Mouse (Mus musculus) heart, postnatal 14 days (tissue): Measurements from ENCODE around the gene Fam71b. TPM values are rescaled to one million over a fixed set of nuclear protein-coding genes. Genes with fewer than 3 reads are reported as not detected.

ENCODE experiments used
- DNase-seq, 2 experiments: peaks; one replicate each; pipeline ENCODE4 v3.0.0; 2021 to 2022
- intact Hi-C: fragments of 180-260 bp; cut with DNase I; formaldehyde crosslinking; loops from one replicate; pipeline ENCODE4 v1.15.1; 2025
- total RNA-seq, 2 experiments: library from RNA; stranded (reverse); gene quantifications; 2 replicates each; pipeline ENCODE4 v1.2.3; 2021

Fam71b gene
- total RNA-seq, 2 experiments from 2014 or later = not detected

DNA sequence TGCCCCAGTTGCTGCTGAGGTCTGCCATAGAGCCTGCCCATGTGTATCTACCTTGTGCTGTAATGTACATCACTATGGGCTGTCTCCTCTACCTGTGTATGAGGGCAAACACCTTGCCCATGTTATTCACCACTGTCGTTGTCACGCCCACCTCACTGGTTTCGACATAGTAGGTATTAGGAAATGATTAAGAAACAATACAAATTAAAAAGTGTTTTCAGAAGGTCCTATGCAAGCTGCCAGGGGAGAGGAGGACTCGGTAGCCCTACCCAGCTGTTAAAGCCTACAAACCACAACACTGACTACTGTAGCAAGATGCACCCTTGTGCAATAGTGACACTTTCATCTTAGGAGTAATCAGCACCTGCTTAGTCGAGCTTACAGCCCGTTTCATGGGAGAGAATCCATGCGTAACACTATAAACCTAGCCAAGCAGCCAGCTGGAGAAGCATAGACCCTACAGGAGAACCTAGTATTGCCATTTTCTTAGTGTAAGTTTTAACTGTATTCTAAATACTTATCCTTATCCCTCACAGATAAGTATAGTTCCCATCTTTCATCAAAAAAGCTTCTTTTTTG is 16.2 kb upstream of the Fam71b start:
- intact Hi-C loops = no loop called here
- no peak for DNase-seq

DNA sequence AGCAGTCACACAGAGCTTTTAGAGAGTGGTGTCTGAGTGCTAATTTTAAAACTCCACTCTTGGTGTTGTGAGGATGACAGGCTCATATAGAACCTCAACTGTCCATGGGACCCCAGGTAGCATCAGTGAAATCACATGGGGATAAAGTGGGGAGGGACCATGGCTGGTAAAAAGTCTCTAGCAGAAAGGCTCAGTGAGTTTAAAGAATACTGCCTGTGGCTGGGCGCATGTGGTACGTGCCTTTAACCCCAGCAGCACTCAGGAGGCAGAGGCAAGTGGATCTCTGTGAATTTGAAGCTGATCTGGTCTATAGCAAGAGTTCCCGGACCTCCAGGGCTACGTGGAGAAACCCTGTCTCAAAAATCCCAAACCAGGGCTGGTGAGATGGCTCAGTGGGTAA is 13.9 kb upstream of the Fam71b start:
- intact Hi-C loops = no loop called here
- no peak for DNase-seq

DNA sequence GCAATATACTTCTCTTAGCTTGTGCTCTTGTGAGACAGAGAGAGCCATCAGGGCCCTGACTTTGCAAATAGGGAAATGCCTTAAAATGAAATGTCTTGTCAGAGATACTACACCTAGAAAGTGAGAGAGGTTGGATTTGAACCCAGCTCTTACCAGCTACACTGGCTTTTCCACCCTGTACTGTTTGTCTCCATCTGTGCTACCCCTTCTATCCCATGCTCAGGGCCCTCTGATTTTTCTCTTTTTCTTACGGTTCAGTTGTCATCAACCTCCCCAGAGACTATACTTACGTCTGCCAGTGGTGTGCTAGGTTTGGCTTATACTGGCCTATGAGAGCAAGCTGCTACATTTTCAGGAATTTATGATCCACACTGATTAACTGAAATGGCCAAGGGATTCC is 11.4 kb upstream of the Fam71b start:
- no peak for DNase-seq
- intact Hi-C loops = no loop called here

DNA sequence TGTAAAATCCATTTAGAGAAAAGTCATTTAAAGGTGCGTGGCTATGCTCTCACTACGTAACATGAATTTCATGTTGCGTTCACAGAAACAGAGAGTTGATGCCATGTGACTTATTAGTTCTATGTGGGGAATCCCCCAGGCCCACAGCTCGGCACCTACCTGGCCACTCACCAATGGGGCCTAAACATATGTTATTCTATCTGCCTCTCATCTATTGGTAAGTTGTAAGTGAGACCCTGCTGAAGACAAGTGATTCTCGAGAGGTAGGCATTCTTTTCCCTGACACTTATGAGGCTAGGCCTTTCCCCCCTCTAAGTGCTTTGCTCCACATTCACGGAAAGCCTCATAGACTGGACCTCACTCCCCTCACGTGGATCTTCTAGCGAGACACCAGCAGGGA is 9.8 kb upstream of the Fam71b start:
- intact Hi-C loops = no loop called here
- DNase-seq = no peak

DNA sequence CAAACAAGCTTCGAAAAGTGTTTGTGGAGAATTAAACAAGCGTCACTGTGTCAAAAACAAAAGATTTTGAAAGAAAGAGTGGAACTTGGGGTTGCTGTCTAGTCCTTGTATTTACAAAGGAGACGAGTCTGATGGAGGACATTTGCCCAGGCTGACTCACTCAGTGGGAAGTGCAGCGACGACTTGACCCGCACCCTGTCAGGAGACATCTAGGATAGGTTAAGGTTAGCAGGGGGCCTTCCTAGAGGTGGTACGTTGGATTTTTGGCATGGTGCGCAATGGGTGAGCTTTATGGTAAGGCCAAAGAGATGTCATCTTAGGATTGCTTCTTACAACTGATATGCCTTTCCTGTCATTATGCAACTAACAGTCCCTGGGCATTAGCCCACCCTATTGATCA is 9.3 kb upstream of the Fam71b start:
- DNase-seq = no peak
- intact Hi-C loops = no loop called here

DNA sequence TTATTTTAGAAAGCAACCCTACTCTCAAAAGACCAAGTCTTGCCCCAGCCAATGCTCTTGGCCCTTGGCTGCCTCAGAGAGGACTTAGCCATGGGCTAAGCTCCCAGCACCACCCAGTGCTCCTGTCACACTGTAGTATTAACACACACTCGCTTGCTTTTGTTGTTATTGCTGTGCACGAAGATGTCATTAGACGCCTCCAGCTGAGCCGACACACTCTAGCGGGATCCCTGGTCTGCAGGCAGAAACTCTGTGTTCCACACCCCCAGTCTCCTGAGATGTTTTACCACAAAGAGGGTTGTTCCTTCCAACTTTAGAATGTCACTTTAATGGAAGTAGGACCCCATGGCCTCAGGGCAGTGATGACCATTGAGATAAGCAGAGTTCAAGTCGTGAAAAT is 7.9 kb upstream of the Fam71b start:
- no peak for DNase-seq
- intact Hi-C loops = no loop called here

DNA sequence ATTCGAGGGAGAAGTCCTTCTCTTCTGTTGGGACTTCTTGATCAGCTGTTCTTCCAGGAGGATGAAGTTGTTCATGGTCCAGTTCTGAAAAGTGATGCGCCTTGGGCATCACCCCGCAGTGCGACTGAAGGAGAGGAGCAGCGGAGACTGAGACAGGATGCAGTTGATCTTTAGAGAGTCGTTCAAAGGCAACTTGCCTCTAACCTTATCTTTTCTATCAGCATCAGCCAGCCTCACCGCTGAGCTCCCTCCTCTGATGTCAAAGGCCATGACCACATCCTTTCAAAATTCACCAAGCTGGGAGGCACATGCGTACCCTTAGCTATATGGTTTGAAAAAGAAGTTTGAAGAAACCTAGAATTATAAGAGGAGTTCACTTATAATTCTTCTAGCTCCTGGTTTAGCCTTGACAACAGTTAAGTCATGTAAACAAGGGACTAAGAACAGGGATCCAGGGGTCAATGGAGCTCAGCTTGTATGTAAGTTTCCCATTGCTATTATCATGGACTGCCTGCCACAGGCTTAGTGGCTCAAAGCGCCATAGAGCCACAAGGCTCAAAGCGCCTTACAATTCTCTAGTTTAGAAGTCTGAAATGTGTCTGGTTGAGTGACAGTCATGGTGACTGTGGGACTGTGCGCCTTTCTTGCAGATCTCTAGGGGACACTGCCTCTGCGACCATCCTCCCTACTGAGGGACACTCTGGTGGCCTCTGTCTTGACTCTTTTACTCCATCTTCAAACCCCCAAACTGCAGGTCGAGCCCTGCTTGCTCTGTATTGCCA is 6.8 kb upstream of the Fam71b start, which contains the start of gene Itk:
Itk (minus strand) TSS at position 180 of the 782 bp plus-strand sequence.
- intact Hi-C loops = no loop called here

DNA sequence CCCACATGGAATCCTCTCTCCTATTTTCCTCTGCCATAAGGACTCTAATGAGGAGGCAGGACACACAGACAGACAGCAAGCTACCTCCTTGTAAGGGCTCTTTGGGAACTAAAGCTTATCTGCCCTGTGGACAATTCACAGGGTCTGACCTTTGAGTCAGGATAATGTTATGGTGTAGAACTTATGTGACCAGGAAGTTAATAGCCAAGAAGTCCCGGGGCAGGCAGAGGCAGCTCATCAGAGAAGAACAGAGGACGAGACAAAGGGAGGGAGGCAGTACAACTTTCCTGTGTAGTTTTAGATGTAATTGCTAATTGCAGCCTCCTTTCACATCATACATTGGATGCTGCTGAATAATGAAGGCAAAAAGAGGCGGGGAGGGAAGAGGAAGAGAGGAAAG is 5.7 kb upstream of the Fam71b start:
- DNase-seq = no peak
- intact Hi-C loops = no loop called here

More for the DNA sequence above, 6.8 kb upstream of the Fam71b start, which contains the start of gene Itk:
- DNase-seq = no peak

DNA sequence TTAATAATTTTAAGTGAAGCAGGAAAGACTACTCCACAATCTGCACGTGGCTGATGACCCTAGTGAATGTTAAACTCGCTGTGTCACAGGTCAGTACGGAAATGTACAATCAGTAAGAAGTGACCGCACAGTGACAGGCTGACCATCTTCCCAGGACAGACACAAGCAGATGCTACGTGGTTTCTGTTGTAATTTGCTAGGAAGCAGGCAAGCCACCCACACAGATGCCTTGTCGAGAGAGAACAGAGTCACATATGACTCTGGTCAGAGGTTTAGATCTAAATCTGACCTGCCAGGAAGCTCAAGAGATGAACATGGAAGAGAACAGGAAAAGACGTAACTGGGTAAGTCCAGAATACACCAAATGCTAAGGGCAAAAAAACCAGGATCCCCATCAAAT is 3.5 kb upstream of the Fam71b start:
- intact Hi-C loops = no loop called here
- no peak for DNase-seq

DNA sequence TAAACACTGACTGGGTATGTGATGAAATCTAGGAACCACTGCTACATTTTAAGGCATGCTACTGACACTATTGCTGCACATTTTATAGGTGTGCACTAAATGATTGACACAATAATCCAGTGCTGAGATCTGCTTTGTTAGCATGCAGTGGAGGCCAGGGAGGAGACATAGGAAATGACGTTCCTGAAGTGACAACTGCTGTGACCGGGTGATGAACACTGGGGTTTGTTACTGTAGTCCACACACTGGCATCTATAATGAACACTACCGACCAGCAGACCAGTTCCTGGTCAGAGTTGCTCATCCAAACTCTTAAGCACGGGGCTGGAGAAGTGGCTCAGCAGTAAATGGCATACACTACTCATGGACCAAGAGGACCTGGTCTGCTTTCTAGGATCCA is 2.9 kb upstream of the Fam71b start:
- intact Hi-C loops = no loop called here
- no peak for DNase-seq

DNA sequence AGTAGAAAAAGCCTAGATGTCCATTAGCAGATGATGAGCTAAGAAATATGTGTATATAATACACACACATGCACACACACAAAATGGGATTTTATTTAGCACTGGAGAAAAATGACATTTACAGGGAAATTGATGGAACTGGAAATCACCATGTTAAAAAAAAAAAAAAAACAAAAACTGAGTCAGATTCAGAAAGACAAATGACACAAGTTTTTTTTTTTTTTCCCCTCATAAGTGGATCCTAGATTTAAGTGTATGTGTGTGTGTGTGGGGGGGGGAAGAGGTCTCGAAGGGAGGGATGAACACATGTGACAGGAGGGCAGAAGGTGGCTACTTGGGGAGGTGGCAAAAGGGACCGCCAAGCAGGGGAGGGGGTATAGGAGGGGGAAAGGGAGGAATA is 1.3 kb upstream of the Fam71b start:
- DNase-seq = no peak
- intact Hi-C loops = no loop called here

DNA sequence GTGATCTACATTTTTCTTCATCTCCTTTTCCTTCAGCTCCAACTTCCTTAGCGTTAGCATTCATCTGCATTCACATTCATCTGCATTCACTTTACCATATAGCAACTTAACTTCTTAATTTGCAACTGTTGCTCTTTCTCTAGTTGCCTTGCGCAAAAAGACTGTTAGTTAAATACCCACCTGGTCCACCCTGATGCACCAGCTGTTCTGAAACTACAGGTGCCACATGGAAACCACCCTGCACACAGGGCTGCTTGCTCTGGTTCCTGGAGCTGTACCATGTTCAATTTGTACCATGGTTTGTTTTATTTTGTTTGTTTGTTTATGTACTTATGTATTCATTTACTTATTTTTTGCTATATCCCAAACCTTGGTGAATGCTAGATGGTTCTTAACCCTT is 661 bp upstream of the Fam71b start:
- no peak for DNase-seq
- intact Hi-C loops = no loop called here

DNA sequence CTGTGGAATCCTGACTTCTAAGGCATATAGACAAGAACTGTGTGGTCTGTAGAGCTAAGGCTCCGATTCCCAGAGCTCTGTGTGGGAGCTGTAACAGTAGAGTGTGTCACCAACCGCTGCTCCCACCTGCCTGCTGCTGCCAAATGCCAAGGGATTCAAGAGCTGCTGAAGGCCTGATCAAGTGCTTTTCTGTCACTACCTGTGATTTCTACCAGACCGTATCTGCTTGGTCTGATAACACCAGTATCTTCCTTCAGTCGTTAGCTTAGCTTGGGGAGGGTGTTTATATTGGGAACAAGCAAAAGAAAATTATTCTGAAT is 461 bp downstream of the Fam71b start:
- DNase-seq = no peak
- intact Hi-C loops = no loop called here

DNA sequence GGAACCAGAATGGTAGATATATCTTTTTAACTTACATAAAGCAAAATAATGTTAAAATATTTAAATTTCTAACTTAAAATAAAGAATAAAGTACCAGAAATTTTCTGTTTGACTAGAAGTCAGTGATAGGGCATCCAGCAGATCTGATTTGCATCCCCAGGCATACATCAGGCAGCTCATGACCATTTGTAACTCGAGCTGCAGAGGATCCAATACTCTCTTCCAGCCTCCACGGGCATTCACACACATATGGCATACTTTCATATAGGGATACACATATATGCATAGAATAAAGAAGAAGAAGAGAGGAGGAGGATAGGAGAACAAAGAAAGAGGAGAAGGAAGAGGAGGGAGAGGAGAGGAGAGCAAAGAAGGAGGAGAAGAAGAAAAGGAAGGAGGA is 1.5 kb downstream of the Fam71b start:
- intact Hi-C loops = no loop called here
- DNase-seq = no peak

DNA sequence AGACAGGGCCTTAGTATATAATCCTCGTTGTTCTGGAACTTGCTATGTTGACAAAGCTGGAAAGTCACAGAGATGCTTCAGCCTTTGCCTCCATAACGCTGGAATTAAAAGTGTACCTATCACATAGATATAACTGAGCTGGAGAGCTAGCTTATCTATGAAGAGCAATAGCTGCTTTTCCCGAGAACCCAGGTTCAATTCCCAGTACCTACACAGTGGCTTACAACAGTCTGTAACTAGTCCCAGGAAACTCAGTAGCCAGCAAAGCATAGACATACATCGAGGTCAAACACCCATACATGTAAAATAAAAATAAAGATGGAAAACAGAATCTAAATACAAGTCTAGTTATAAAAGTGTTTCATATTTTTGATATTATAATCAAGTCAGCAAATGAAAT is 2.1 kb downstream of the Fam71b start:
- intact Hi-C loops = no loop called here
- no peak for DNase-seq

DNA sequence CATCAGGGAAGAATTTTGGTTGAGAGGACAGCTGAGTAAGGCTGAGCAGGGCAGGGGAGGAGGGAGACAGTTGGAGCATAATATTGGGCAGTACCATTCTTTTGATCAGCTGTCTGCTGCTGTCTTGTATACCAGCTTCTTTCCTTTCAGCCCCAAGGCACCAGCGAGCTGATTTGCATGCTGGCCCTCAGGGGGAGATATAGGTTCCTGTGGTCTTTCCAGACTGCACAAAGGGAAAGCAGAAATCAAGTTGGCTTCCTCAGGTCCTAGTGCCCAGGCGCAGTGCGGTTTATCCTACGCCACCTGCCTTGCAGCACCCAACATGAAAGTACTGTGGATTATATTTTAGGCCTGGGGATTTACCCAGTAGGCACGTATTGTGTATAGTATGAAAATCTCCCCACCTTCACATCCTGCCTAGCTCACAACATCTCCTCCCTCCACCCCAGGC is 2.6 kb downstream of the Fam71b start:
- intact Hi-C loops = no loop called here
- DNase-seq = no peak

DNA sequence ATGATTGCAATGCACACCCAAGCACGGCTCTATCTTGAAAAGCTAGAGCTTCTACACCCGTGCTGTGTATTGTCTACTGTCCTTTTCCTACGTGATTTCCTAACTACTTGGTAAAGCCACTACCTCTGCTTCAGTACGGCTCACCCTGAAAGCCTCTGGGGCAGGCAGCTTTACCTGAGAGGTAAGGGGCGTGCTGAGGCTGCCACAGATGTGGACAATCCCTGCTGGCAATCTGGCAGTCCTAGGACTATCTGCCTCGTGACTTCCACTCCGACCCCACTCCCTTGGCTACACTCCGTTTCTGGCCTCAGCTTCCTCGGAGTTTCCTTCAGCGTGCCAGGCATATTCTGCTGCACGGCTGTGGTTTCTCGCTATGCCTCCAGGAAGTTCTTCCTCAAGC is 5.2 kb downstream of the Fam71b start:
- no peak for DNase-seq
- intact Hi-C loops = no loop called here

DNA sequence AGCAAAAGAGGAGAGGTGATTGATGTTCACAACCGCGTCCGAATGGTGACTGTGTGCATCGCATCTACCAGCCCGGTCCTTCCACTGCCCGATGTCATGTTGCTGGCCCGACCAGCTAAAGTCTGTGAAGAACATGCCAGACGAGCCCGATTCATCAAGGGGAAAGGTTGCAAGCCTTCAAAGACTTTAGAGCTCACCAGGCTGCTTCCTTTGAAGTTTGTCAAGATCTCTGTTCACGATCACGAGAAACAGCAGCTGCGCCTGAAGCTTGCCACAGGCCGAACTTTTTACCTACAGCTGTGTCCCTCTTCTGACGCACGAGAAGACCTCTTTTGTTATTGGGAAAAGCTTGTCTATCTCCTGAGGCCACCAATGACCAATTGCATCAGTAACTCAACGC is 8.6 kb downstream of the Fam71b start:
- DNase-seq = no peak
- intact Hi-C loops = no loop called here

DNA sequence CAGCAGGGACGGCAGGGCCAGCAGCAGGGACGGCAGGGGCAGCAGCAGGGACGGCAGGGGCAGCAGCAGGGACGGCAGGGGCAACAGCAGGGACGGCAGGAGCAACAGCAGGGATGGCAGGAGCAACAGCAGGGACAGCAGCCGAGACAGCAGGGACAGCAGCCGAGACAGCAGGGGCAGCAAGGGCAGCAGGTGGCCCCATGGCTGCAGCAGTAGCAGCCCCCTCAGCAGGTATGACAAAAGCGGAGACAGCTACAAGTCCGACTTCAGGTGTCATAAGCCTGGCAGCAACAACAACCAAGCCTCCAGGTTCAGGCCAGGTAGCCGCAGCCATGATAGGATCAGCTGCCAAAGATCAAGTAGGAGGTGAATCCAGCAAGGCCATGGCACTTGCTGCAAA is 10.4 kb downstream of the Fam71b start:
- DNase-seq = no peak
- intact Hi-C loops = no loop called here

DNA sequence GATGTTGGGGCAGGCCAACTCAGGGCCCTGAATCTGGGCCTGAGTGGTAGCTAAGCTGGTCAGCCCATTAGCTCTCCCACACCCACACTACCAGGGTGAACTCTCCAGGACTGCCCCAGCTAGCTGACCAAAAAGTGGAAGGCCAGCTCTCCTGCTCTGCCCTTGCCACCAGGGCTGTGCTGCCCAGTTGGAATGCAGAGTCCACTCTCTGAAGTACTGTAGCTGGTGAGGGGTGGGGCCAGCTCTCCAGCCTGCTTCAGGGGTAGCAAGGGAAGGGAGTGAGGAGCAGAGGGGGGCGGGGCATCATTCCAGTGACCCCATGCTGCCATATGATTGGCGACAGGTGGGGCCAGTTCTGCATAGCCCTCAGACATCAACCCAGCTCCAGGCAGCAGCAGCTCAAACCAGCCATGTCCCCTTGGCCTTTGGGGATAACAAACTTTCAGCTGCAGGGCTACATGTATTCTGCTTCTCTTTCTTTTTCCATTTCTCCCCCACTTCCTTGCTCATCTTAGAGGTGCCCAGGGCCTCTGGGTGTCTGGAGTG is 13.7 kb downstream of the Fam71b start:
- intact Hi-C loops = no loop called here
- no peak for DNase-seq

DNA sequence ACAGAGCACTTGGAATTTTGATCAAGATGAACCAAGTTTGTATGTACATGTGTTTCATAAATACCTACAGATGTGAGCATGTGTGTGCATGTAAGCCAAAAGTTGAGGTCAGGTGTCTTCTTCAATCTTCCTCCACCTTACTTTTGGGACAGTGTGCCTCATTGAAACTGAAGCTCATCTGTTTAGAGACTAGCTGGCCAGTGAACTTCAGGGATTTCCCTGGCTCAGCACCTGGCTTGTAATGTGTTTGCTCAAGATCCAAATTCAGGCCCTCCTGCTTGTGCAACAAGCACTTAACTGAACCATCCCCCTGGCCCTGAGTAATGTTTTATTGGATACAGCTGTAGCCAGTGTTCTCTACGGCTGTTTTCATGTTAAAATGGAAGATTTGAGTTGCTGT is 22.1 kb downstream of the Fam71b start:
- intact Hi-C loops = no loop called here
- no peak for DNase-seq

DNA sequence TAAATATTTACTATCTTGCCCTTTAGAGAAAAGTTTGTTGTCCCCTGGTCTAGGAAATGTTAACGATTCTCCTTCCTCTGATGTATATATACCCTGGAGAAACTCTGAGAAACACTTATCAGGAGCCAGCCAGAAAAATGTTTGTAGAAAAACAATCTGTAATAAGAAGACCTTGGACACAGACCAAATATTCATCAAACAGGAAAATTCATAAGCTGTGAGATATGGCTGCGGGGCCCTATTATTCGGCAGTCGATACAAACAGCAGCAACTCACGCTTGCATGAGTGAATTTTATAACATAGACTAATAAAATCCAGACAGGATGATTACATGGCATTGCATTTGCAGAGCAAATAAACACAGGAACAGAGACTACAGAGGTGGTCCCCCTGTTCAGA is 22.5 kb downstream of the Fam71b start:
- intact Hi-C loops = no loop called here
- no peak for DNase-seq
